Mouse (Mus musculus) C2C12 (cell line): ENCODE data around the gene Arhgef10l.

Experiments
- CEBPB ChIP-seq: IDR thresholded peaks from one replicate; pipeline ENCODE4 v1.6.1; 2011; ENCODE audit warnings: low read depth, mild to moderate bottlenecking, control low read depth, moderate library complexity
- CTCF ChIP-seq: IDR thresholded peaks from one replicate; pipeline ENCODE4 v1.5.1; 2011; ENCODE audit not compliant: control insufficient read depth, insufficient read depth, insufficient read length
- MAX ChIP-seq: IDR thresholded peaks from one replicate; pipeline ENCODE4 v1.6.1; 2011; ENCODE audit warnings: mild to moderate bottlenecking, control low read depth
- MYOD1 ChIP-seq: IDR thresholded peaks from one replicate; pipeline ENCODE4 v1.6.1; 2011; ENCODE audit warnings: low read depth; ENCODE audit not compliant: control insufficient read depth, insufficient read length
- MYOG ChIP-seq: IDR thresholded peaks from one replicate; pipeline ENCODE4 v1.6.1; 2011; ENCODE audit not compliant: control insufficient read depth, insufficient read length; ENCODE audit errors: extremely low read depth
- USF1 ChIP-seq: IDR thresholded peaks from one replicate; pipeline ENCODE4 v1.6.1; 2011; ENCODE audit warnings: low read depth, mild to moderate bottlenecking, control low read depth, moderate library complexity

DNA sequence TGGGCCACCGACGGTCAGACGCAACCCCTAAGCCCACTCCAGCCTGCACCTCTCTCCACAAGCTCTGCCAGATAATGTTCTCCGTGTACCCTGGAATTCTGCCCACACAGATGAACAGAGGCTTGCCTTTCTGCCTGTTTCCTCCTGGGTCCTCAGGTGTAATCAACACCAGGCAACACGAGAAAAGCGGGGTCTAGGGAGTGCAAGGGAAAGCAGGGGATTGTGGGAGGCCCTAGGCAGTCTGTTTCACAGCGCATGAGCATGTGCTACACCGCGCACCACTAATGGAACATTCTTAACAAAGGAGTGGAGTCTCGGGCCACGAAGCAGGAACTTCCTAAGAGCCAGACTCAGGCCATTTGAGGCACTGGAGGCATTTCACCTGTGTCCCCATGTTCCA is 182.7 kb downstream of the Arhgef10l start:
- TF ChIP-seq CTCF (no peak), CEBPB (no peak), USF1 (no peak), MAX (no peak), MYOG (no peak), MYOD1 (no peak)
